Mouse (Mus musculus) cortical plate, adult 2 months (tissue): ENCODE results near the gene Clmn.
A peak's percentile ranks its signal among the peaks of the same experiment; 100 is the strongest.

Experiments
- CTCF ChIP-seq: fragments of 200-500 bp; IDR thresholded peaks from 2 replicates; pipeline ENCODE4 v1.5.1; 2011; ENCODE audit warnings: mild to moderate bottlenecking, control low read depth, low read length; ENCODE audit not compliant: insufficient read depth; ENCODE audit errors: extremely low read depth
- POLR2A ChIP-seq: fragments of 200-500 bp; IDR thresholded peaks from 2 replicates; pipeline ENCODE4 v1.6.1; 2011; ENCODE audit warnings: mild to moderate bottlenecking, low read length, control low read depth; ENCODE audit not compliant: insufficient read depth; ENCODE audit errors: extremely low read depth

GRCm38 (mm10) chr12:104771941-104772340 is 92.9 kb downstream of the Clmn start:
- no peak for TF ChIP-seq POLR2A
- TF ChIP-seq CTCF, result peak; percentile 51
